Mouse (Mus musculus): Measurements from ENCODE around the gene Mink1. TPM values are rescaled to one million over a fixed set of nuclear protein-coding genes. Genes with fewer than 3 reads are reported as not detected.

The Mink1 gene
- total RNA-seq, 2 experiments from 2014 or later = 115 to 139 TPM

DNA sequence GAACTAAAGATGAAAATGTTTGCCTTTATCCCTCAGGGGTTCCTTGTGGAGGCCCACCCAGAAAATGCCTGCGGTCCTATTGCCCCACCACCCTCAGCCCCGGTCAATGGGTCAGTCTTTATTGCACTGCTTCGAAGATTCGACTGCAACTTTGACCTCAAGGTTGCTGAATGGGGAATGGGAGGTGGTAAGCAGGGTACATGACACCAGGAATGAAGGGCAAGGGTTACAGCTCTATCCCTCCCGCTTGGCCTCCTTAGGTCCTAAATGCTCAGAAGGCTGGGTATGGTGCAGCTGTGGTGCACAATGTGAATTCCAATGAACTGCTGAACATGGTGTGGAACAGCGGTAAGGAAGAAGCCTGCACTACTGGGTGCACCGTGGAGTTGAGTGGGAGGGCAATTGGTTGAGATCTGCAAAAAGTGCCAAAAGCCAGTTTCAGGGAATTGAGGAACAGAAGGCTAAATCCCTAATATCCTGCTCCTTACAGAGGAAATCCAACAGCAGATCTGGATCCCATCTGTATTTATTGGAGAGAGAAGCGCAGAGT is 86.6 kb downstream of the Mink1 start:
- intact Hi-C loops (cut with DNase I) = no loop called here
- DNase-seq = no peak

DNA sequence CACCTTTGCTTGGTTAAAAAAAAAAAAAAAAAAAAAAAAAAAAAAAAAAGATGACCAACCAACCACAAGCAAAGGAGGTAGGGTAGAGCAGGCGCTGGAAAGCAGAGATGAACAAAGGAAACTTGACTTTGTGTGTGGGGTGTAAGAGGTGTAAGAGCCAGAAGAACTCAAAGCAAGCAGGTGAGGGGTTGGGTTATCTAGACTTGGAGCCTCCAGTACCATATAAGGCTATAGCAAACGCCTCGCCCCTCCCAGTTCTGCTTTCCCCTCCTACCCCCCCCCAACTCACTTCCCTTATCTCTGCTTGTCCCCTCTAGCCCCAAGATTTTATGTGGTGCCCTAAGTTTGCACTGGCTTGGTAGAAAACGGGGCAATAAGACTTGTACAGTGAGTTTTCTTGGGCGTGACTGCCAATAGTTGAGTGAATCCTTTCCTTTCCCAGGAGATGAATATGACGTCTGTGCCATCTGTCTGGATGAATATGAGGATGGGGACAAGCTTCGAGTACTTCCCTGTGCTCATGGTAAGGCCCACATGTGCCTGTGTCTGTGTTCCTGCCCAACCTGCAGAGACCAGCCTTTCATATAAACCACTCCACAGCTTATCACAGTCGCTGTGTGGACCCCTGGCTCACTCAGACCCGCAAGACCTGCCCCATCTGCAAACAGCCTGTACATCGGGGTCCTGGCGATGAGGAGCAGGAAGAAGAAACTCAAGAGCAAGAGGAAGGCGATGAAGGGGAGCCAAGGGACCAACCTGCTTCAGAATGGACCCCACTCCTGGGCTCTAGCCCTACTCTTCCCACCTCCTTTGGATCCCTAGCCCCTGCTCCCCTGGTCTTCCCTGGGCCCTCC is 87.9 kb downstream of the Mink1 start:
- no peak for DNase-seq

DNA sequence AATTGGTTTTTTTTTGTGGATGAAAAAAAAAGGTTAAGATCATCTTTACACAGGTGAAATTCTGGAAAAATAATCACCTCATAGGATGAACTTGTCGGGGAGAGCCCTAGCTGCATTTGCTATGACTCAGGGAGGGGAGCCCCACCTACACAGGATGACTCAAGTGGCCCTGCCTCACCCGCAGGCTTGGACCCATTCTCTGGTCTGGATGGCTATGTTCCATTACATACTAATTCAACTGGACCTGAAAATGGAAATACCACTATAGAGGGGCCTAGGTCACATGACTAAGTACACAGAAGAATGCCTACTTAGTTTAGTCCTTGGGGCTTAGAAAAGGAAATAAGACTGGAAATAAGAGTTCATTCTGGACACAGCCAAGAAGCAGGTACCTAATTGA is 88.7 kb downstream of the Mink1 start:
- intact Hi-C loops (cut with DNase I) = no loop called here
- DNase-seq = no peak

More for the DNA sequence above, 87.9 kb downstream of the Mink1 start:
- intact Hi-C loops (cut with DNase I) = no loop called here

DNA sequence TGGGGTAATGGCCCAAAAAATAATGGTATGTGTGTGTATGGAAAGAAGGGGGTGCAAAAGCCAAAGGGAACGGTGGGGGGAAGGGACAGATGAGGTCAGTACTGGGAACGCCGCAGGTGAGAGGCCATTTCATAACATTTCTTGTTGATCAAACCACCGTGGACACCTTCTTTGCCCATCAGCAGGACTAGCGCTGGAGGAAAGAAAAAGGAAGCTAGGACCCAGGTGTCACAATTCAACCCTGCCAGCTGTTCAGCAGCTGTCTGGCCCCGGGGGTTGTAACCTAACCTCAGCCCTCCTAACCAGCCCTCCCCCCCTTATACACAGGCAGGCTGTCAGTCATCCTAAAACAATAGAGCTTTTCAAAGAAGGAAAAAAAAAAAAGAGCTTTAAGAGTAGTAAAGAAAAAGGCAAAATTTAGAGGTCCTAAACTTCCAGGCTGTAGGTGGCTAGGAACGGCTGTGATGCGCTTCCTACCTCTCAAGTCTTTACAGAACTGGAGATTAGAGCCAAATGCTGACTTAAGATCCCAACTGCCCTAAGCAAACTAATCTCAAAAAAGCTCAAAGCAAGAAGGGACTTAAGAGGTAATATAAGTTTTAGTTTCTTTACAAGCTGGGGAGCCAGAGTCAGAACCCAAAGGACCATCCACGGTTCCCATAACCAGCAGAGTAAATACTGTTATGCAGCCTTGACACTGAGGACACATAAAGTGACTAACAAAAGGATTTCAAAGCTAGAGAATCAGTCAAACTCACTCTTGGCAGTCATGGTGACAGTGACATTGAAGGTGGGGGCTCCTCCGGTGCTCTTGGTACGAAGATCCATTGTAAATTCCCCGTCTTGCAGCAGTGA is 89.6 kb downstream of the Mink1 start:
- no peak for DNase-seq
- intact Hi-C loops (cut with DNase I) = no loop called here

DNA sequence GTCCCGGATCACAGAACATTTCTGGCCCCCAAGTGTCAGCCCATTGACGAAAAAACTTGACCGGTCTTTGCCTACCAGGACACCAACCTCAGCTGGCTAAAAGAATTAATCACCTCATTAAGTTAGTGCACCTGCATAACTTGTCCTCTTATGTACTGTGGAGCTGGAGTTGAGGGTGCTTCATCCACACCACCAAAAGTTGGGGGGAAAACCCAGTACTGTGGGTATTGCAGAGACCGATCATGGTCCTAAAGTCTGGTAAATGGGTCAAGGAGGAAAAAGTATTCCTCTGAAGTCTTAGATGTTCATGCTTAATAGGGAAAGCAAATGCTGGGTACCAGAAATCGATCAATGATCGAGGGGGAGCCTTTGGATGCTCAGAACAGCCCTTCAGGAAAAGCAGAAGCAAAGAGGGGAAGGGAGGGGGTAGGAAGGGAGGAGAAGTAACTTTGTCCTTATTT is 90.2 kb downstream of the Mink1 start:
- intact Hi-C loops (cut with DNase I) = no loop called here
- no peak for DNase-seq

DNA sequence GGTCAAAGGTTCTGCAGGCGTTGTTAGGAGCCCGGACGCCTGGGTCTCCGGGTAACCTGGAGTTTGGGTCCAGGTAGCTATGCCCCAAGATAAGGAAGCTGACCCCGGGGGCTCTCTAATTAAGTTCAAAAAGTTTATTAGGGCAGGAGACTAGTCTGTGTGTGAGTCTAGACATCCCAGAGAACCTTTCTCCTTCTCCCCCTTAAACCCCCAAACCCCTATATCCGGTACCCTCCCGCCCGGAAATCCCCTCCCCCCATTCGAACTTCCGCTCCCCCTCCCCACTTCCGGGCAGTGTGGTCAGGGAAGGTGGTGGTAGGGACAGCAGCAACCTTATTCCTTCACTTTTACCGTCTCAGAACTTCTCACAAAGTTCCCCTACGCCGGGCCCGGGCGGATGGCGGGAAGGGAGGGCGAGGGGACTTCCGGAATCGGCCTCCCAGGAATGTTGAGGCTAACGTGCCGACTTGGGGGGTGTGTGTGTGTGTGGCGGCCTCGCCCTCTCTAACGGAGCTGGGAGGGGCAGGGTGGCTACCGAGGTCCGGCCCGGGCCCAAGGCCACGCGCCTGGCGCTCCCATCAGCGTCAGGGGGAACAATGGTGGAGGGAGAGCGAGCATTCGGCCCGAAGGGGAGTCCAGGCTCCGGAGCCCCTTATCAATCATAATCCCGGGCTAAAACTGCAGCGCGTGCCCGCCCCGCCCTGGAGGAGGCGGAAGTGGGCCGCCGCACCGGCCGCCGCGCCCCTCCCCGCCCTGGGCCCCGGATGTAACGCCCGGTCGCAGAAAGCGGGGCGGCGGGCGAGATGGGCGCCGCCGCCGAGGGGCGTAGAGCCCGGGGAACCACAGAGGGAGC is 90.9 kb downstream of the Mink1 start:
- DNase-seq = peak; percentile 71
- intact Hi-C loops (cut with DNase I) = no loop called here

DNA sequence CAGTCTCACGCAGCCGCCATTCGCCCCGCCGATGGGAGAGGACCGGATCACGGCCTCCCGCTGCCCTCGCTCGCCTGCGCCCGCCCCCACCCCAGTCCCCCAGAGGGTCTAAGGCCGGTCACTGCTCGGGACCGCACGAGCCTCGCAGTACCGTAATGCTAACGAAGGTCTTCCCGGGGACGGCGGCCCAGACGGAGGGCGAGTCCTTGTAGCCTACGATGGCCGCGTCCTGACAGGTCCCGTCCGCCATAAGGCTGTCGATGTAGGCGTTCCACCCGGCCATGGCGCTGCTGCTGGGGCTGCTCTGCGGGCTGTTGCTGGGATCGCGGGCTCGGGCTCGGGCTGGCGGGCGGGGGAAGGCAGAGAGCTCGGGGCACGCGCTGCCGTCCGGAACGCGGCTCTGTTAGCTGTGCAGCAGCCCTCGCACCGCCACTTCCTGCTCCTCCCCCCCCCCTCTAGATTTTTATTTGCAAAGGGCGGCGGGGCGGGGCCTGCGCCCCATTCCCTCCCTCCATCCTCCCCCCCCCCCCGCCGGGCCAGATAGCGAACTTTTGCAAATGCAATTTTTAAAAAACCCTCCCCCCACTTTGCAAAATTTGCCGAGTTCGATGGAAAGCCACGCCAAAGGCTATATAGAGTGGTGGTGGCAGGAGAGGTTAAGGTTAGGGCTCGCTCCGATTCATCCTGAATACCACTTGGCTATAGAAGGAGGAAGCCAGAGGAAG is 91.7 kb downstream of the Mink1 start, which contains the start of gene Pfn1:
Gene Pfn1, minus strand, starts transcription at position 447 of the 725 bp plus-strand sequence.
- DNase-seq = peak; percentile 84
- intact Hi-C loops (cut with DNase I) = no loop called here

DNA sequence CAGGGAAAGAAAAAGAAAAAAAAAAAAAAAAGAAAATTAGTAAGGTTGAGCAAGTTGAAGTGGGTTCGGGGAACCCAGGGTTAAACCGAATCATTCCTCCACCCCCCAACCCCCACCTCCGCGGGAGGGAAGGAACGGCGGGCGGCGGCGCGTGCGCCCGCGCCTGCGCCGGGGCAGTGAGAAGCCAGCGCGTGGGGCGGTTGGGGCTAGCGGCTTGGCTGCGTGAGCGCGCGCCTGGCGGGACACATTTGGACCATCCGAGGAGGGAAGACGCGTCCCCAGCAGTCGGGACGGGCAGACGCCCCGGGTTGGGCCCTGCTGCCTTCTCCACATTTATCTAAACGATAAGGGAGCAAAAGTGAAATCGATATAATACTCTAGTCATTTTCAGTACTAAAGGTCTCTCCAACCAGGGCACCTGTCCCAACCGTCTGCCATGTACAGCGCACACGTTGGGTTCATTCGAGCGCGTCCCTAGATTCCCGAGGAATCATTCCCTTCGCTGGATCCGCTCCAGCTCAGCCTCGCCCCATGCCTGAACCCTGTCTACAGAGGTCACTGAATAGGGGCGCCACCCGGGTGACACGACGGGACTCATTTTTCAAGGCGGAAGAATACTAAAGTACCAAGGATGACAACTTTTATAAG is 92.4 kb downstream of the Mink1 start:
- DNase-seq = peak; percentile 87
- intact Hi-C loops (cut with DNase I) = no loop called here

DNA sequence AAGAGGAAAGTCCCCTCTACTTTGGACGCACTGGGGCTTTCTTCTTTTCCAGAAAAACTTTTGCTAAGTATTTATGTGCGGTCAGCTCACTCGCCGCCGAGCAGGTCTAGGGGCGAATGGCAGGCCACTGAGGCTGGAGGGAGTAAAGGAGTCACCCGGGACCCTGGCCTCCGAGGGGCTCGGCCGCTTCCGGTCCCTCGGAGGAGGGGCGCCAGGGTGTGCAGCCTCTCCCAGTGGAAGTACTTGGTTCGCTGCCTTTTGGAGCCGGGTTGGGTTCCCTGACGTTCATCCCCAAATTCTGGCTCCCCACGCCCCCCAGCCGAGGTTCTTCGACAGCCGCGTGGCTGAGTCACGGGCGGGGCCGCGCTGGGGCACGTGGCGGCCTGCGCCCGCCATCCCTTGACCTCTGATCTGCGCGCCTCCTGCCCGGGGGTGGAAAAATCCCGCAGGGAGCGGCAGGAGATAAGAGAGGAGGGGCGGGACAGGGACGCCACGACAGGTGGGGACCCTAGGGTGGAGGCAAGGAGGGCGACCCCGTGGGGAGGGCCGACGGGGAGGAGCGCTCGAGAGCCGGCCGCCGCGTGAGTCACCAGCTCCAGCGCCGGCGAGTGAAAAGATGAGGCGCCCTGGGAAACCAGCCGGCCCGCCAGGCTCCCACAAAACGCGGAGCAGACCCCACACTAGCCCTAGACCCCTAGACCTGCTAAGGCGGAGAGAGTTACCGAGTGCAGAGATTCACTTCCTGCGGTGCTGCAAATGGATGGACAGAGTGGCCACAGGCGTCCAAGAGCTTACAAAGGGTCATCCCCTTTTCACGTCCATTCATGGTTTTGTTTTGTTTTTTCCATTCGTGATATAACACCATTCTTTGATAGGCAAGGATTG is 93.1 kb downstream of the Mink1 start:
- peak; percentile 54 for DNase-seq
- intact Hi-C loops (cut with DNase I) = no loop called here

DNA sequence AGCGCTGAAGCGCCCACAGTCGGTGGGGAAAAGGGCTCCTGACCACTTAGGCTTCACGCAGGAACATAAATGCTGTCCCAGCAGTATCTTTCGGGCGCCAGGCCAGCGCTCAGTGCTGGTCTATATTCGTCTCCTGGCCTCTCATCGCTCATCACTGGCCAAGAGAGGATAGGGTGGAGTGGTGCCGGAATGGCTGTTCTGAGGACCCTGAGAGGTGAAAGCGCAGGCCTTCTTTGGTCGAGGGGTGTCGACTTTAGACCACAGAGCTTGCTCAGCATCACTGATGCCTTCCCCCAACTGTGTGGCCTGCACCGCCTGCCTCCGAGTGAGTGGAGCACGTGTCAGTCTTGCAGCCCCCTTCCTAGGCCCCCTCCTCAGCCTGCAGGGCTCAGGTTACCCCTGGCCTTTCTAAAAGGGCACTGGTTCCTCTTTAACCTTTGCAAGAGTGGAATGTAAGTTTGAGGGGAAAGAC is 93.8 kb downstream of the Mink1 start:
- DNase-seq = peak; percentile 48
- intact Hi-C loops (cut with DNase I) = no loop called here

DNA sequence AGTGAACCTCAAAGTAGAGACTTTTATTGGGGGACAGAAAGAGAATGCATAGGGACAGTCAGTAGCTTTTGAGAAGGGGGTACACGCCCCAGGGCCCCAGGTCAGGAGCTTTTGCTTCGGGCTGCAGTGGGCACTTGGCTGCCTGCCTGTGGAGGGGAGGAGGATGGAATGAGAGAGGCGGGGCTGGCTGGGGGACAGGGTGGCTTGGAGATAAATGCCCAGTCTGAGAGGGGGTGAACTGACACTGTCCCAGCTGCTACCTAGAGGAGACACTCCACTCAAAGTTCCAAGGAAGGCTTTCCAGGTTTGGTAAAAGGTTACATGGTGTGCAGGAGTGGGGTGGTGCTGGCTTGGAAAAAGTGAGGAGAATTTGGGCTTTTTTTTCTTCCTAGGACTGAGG is 94.3 kb downstream of the Mink1 start, which contains the start of gene Eno3:
Gene Eno3, plus strand, starts transcription at position 239 of the 400 bp plus-strand sequence.
- peak; percentile 48 for DNase-seq
- intact Hi-C loops (cut with DNase I) = no loop called here

DNA sequence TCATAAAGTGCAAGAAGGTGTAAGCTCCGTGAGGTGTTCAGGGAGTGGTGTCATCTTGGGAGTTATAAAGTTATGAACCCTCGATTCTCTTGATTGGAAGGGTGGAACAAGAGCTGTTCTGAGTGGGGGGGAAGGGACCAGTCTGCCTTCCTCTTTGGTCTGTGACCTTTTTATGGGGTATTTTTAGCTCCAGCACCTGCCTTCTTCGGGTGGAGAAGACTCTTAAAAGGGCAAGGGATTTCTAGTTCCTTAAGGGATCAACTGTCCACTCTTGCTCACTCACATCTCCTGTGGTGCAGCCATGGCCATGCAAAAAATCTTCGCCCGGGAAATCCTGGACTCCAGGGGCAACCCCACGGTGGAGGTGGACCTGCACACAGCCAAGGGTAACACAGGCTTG is 94.9 kb downstream of the Mink1 start:
- intact Hi-C loops (cut with DNase I) = no loop called here
- DNase-seq = no peak

DNA sequence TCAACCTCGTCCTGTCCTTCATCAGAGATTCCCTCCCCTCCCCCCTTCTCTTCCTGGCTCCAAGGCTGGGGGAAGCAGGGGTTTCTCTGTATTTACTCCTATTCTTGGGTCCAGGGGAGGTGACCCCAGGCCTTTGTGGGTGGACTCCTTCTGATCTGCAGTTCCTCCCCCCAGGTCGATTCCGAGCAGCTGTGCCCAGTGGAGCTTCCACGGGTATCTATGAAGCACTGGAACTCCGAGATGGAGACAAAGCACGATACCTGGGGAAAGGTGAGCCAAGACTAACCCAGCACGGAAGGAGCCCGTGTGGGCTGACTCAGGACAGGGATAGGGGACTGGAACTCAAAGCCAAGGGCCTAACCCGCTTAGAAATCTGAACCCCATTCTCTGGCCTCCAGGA is 95.3 kb downstream of the Mink1 start:
- intact Hi-C loops (cut with DNase I) = no loop called here
- DNase-seq = no peak

DNA sequence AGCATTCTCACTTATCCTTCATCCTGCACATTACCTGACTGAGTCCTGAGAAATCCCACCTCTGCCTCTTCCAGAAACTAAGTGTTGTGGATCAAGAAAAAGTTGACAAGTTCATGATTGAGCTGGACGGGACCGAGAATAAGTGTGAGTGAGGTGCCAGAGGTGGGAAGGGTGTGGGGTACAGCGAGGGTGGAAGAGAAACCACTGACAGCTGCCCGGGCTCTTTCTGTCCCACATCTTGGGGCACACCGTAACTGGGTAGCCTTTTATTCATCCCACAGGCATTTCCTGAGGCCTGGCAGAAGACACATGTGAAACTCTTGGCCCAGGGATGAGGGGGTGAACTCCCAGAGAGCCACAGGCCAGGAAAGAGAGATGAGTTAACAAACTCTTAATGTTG is 95.8 kb downstream of the Mink1 start:
- intact Hi-C loops (cut with DNase I) = no loop called here
- no peak for DNase-seq

DNA sequence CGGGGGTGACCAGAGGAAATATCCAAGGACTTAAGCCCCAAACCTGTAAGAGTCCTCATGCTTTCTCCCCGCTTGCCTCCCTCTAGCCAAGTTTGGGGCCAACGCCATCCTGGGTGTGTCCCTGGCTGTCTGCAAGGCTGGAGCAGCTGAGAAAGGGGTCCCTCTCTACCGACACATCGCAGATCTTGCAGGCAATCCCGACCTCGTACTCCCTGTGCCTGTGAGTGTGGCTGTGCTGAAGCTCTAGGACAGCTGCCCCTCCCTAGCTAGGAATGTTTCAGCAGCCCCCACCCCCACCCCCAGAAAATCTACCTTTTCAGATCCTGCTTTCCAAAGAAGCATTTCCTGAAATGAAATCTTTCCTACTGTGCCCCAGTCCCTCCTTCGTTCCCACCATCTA is 96.3 kb downstream of the Mink1 start:
- no peak for DNase-seq
- intact Hi-C loops (cut with DNase I) = no loop called here

DNA sequence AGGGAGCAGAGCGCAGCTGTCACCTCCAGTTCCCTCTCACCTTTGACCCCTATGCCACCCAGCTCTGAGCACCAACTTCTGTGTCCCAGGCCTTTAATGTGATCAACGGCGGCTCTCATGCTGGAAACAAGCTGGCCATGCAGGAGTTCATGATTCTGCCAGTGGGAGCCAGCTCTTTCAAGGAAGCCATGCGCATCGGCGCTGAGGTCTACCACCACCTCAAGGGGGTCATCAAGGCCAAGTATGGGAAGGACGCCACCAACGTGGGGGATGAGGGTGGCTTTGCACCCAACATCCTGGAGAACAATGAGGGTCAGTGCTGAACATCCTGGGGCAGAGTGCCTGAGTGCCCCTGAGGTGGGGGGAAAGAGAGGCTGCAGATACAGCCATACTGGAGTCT is 97.9 kb downstream of the Mink1 start:
- intact Hi-C loops (cut with DNase I) = no loop called here
- no peak for DNase-seq

DNA sequence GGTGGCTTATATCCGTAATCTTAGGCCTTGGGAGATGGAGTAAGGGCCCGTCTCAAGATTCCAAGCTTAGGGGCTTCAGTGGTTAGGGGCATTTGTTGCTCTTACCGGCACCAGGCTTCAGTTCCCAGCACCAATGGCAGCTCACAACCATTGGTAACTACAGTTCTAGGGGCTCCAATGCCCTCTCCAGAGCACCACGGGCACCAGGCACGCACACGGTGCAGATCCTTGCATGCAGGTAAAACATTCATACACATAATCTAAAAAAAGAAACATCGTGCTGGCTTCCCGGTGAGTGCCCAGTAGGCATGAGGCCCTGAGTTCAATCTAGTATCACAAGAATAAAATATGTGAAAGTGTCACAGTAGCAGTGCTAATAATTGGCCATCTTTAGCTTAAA is 100.4 kb downstream of the Mink1 start:
- intact Hi-C loops (cut with DNase I) = no loop called here
- no peak for DNase-seq

DNA sequence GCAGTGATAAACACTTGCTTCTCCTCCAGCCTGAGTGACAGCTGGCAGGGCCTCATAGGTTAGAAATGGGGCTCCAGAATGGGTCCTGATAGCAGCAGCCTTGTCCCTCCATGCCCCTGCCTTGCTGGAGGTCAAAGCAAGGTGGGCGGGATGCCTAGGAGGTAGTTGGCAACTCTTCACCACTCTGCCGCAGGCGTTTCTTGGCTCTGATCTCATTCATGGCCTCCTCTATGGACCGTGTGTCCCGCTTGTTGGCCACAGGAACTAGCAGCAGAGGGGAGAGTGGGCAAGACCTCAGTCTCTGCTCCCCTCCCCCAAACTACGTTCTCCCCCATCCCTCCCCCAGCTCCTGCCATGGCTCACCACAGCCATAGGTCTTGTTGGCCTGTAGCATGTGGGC is 101.3 kb downstream of the Mink1 start:
- no peak for DNase-seq
- intact Hi-C loops (cut with DNase I) = no loop called here
